Mouse (Mus musculus): ENCODE results near the gene Igfals.

Gene Igfals

GRCm38 (mm10) chr17:24894061-24894994 is 28.5 kb downstream of the Igfals start:
- DNase-seq (ENCODE audit: low spot score in 2 of 2) = no peak

GRCm38 (mm10) chr17:24894995-24895547 is 29.3 kb downstream of the Igfals start, which contains the start of the genes Eme2 and Mrps34:
Gene Eme2, minus strand, starts transcription at chr17:24895087.
Gene Mrps34, plus strand, starts transcription at chr17:24895116.
- peak; percentile 48 to 64 for DNase-seq (ENCODE audit: low spot score in 2 of 2)

- no peak for DNase-seq (ENCODE audit: low spot score in 2 of 2)
Observed at GRCm38 (mm10) chr17:24895571-24896240, 29.9 kb downstream of the Igfals start.

DNA sequence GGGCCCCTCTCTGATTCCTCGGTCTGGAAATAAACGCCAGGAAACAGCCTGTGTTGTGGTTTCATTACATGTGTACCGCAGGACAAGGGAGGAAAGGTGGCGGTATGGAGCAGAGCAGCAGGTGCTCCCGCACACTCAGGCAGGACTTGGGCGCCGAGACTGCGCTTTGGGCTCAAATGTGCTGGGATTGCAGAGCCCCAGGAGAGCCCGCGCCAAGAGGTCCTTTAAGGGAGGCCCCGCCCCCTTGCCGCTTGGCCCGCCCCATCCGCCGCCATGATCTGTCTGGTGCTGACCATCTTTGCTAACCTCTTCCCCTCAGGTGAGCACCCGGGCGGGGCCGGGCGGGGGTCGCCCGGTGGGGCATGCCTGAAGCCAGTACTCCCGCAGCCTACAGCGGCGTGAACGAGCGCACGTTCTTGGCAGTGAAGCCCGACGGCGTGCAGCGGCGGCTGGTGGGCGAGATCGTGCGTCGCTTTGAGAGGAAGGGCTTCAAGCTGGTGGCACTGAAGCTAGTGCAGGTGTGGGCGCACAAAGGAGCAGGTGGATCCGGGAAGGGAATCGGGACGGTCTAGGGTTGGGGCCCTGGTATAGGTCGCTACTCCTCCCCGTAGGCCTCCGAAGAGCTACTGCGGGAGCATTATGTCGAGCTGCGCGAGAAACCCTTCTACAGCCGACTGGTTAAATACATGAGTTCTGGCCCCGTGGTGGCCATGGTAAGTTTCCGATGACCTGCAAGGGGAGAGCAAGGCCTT is 30.6 kb downstream of the Igfals start, which contains the start of gene Nme3:
Gene Nme3, plus strand, starts transcription at position 260 of the 752 bp plus-strand sequence.
- DNase-seq (ENCODE audit: low spot score in 2 of 2) = peak in 1 of 2 experiments; percentile 48

DNA sequence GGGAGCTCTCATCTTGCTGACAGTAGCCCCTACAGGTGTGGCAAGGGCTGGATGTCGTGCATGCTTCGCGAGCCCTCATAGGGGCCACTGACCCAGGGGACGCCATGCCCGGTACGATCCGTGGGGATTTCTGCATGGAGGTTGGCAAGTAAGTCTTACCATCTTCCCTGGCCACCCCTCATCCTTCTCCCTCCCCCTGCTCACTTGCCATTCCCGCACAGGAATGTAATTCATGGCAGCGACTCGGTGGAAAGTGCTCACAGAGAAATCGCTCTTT is 31.1 kb downstream of the Igfals start:
- no peak for DNase-seq (ENCODE audit: low spot score in 2 of 2)

GRCm38 (mm10) chr17:24897600-24897999 is 31.8 kb downstream of the Igfals start:
- DNase-seq (ENCODE audit: low spot score in 2 of 2) = no peak

- DNase-seq (ENCODE audit: low spot score in 2 of 2) = no peak
Observed at GRCm38 (mm10) chr17:24898041-24898854, 32.5 kb downstream of the Igfals start.

GRCm38 (mm10) chr17:24899153-24899552 is 33.4 kb downstream of the Igfals start:
- no peak for DNase-seq (ENCODE audit: low spot score in 2 of 2)

DNA sequence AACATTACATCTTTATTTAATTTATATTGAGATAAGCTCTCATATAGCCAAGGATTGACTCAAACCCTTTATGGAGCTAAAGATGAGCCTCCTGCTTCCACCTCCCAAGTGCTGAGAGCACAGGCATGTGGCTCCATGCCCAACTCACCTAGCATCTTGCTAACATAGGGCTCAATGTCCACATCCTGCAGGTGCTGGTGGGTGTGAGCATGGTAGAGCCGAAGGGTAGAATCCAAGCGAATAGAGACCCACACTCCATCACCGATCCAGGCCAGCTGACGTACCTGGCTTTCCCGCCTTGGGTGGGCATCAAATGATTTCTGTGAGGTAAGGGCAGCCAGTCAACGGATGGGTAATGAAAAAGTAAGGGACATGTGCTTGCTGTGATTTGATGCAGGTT is 34.2 kb downstream of the Igfals start:
- DNase-seq (ENCODE audit: low spot score in 2 of 2) = no peak

GRCm38 (mm10) chr17:24902124-24902523 is 36.3 kb downstream of the Igfals start:
- DNase-seq (ENCODE audit: low spot score in 2 of 2) = no peak

GRCm38 (mm10) chr17:24902671-24903474 is 37.1 kb downstream of the Igfals start:
- DNase-seq (ENCODE audit: low spot score in 2 of 2) = no peak

- no peak for DNase-seq (ENCODE audit: low spot score in 2 of 2)
Observed at GRCm38 (mm10) chr17:24903767-24904166, 38.0 kb downstream of the Igfals start.

- DNase-seq (ENCODE audit: low spot score in 2 of 2) = no peak
Observed at GRCm38 (mm10) chr17:24907591-24907990, 41.8 kb downstream of the Igfals start.

GRCm38 (mm10) chr17:24913984-24914383 is 48.2 kb downstream of the Igfals start:
- no peak for DNase-seq (ENCODE audit: low spot score in 2 of 2)

- DNase-seq (ENCODE audit: low spot score in 2 of 2) = no peak
Observed at GRCm38 (mm10) chr17:24923246-24923645, 57.4 kb downstream of the Igfals start.

- DNase-seq (ENCODE audit: low spot score in 2 of 2) = no peak
Observed at GRCm38 (mm10) chr17:24929506-24929905, 63.7 kb downstream of the Igfals start.
